Mouse (Mus musculus): ENCODE results near the gene Ctsd. TPM values are rescaled to one million over a fixed set of nuclear protein-coding genes. Genes with fewer than 3 reads are reported as not detected.

Gene Ctsd
- total RNA-seq (2014; fragmentation: Nextera tagmentation), result 102 and 133 TPM in 2 replicates
- total RNA-seq (2017), result 1,036 and 1,228 TPM in 2 replicates
- polyA plus RNA-seq (2012), result 43.0 and 64.7 TPM in 2 replicates

- TF ChIP-seq TAL1 (conservative IDR thresholded peaks at IDR 0.05; ENCODE audit: low read depth, low read length), result no peak
- TF ChIP-seq CTCF (IDR thresholded peaks at IDR 0.05; ENCODE audit: low read depth, low read length), result no peak
- TF ChIP-seq GATA1 (IDR thresholded peaks at IDR 0.05; ENCODE audit: borderline replicate concordance, low read length), result no peak
- TF ChIP-seq POLR2AphosphoS5 (IDR thresholded peaks at IDR 0.05; ENCODE audit: insufficient replicate concordance, low read depth, low read length), result no peak
- TF ChIP-seq GATA2 (IDR thresholded peaks at IDR 0.05; ENCODE audit: borderline replicate concordance, low read depth, low read length), result no peak
- Histone ChIP-seq H3K4me3 (ENCODE audit: low read depth, low read length) (peak within 1 kb of the TSS; percentile 81), H3K36me3 (replicated peaks) (peaks cover 43% of the 10 kb centered on the region), H3K27me3 (ENCODE audit: insufficient read depth, low read length) (no peaks in the 10 kb centered on the region), H3K9me3 (replicated peaks) (no peaks in the 10 kb centered on the region), H3K4me1 (ENCODE audit: insufficient read depth, low read depth, low read length) (peaks cover 92% of the 10 kb centered on the region)
- ATAC-seq (ENCODE audit: extremely low read depth, insufficient number of reproducible peaks, low FRiP score, poor library complexity, severe bottlenecking), result peak; percentile 89
- peak; percentile 90 for DNase-seq (ENCODE audit: low spot score)
Measured at GRCm38 (mm10) chr7:142387419-142388148, at the start of gene Ctsd. TSS of gene Ctsd (minus strand) at chr7:142388038.

GRCm38 (mm10) chr7:142437324-142437723 is 49.5 kb upstream of the Ctsd start:
- H3K36me3 ChIP-seq (replicated peaks), result no peaks in the 10 kb centered on the region
- ATAC-seq (ENCODE audit: extremely low read depth, insufficient number of reproducible peaks, low FRiP score, poor library complexity, severe bottlenecking), result no peak
- DNase-seq (ENCODE audit: low spot score), result no peak
- no peaks in the 10 kb centered on the region for H3K9me3 ChIP-seq (replicated peaks)
- TF ChIP-seq POLR2AphosphoS5 (IDR thresholded peaks at IDR 0.05; ENCODE audit: insufficient replicate concordance, low read depth, low read length) (no peak), TAL1 (conservative IDR thresholded peaks at IDR 0.05; ENCODE audit: low read depth, low read length) (no peak), CTCF (IDR thresholded peaks at IDR 0.05; ENCODE audit: low read depth, low read length) (peak; percentile 22; the same call in 1 of the 2 replicates), GATA2 (IDR thresholded peaks at IDR 0.05; ENCODE audit: borderline replicate concordance, low read depth, low read length) (no peak), GATA1 (IDR thresholded peaks at IDR 0.05; ENCODE audit: borderline replicate concordance, low read length) (no peak)
- peaks cover 42% of the 10 kb centered on the region for H3K4me1 ChIP-seq (ENCODE audit: insufficient read depth, low read depth, low read length)
- peaks cover 67% of the 10 kb centered on the region for H3K27me3 ChIP-seq (ENCODE audit: insufficient read depth, low read length)
- no peak overlapping the region for H3K4me3 ChIP-seq (ENCODE audit: low read depth, low read length)

- Histone ChIP-seq H3K27me3 (ENCODE audit: insufficient read depth, low read length) (peaks cover 67% of the 10 kb centered on the region), H3K4me3 (ENCODE audit: low read depth, low read length) (no peak overlapping the region), H3K9me3 (replicated peaks) (no peaks in the 10 kb centered on the region), H3K4me1 (ENCODE audit: insufficient read depth, low read depth, low read length) (peaks cover 32% of the 10 kb centered on the region), H3K36me3 (replicated peaks) (no peaks in the 10 kb centered on the region)
- DNase-seq (ENCODE audit: low spot score) (peak; percentile 83), ATAC-seq (ENCODE audit: extremely low read depth, insufficient number of reproducible peaks, low FRiP score, poor library complexity, severe bottlenecking) (peak; percentile 62; the same call in 1 of the 2 replicates)
- TF ChIP-seq POLR2AphosphoS5 (IDR thresholded peaks at IDR 0.05; ENCODE audit: insufficient replicate concordance, low read depth, low read length), result no peak
- peak; percentile 83 for TF ChIP-seq CTCF (IDR thresholded peaks at IDR 0.05; ENCODE audit: low read depth, low read length)
Measured at GRCm38 (mm10) chr7:142435524-142435923, 47.7 kb upstream of the Ctsd start.

- H3K4me3 ChIP-seq (ENCODE audit: low read depth, low read length), result no peak within 1 kb of the TSS
- TF ChIP-seq POLR2AphosphoS5 (IDR thresholded peaks at IDR 0.05; ENCODE audit: insufficient replicate concordance, low read depth, low read length), result no peak
- no peak for TF ChIP-seq GATA1 (IDR thresholded peaks at IDR 0.05; ENCODE audit: borderline replicate concordance, low read length)
- no peak for TF ChIP-seq CTCF (IDR thresholded peaks at IDR 0.05; ENCODE audit: low read depth, low read length)
- no peak for TF ChIP-seq TAL1 (conservative IDR thresholded peaks at IDR 0.05; ENCODE audit: low read depth, low read length)
- TF ChIP-seq GATA2 (IDR thresholded peaks at IDR 0.05; ENCODE audit: borderline replicate concordance, low read depth, low read length), result no peak
- H3K4me1 ChIP-seq (ENCODE audit: insufficient read depth, low read depth, low read length), result peaks cover 35% of the 10 kb centered on the region
- H3K36me3 ChIP-seq (replicated peaks), result no peaks in the 10 kb centered on the region
- peaks cover 67% of the 10 kb centered on the region for H3K27me3 ChIP-seq (ENCODE audit: insufficient read depth, low read length)
- H3K9me3 ChIP-seq (replicated peaks), result no peaks in the 10 kb centered on the region
- ATAC-seq (ENCODE audit: extremely low read depth, insufficient number of reproducible peaks, low FRiP score, poor library complexity, severe bottlenecking) (no peak), DNase-seq (ENCODE audit: low spot score) (no peak)
Measured at GRCm38 (mm10) chr7:142434137-142434865, 46.5 kb upstream of the Ctsd start, which contains the start of gene Syt8. TSS of gene Syt8 (plus strand) at chr7:142434850.

GRCm38 (mm10) chr7:142433623-142434022 is 45.8 kb upstream of the Ctsd start:
- Histone ChIP-seq H3K9me3 (replicated peaks) (no peaks in the 10 kb centered on the region), H3K4me3 (ENCODE audit: low read depth, low read length) (no peak overlapping the region), H3K36me3 (replicated peaks) (no peaks in the 10 kb centered on the region), H3K27me3 (ENCODE audit: insufficient read depth, low read length) (peaks cover 65% of the 10 kb centered on the region), H3K4me1 (ENCODE audit: insufficient read depth, low read depth, low read length) (peaks cover 35% of the 10 kb centered on the region)
- no peak for ATAC-seq (ENCODE audit: extremely low read depth, insufficient number of reproducible peaks, low FRiP score, poor library complexity, severe bottlenecking)
- TF ChIP-seq GATA1 (IDR thresholded peaks at IDR 0.05; ENCODE audit: borderline replicate concordance, low read length) (no peak), TAL1 (conservative IDR thresholded peaks at IDR 0.05; ENCODE audit: low read depth, low read length) (no peak), POLR2AphosphoS5 (IDR thresholded peaks at IDR 0.05; ENCODE audit: insufficient replicate concordance, low read depth, low read length) (no peak), GATA2 (IDR thresholded peaks at IDR 0.05; ENCODE audit: borderline replicate concordance, low read depth, low read length) (no peak), CTCF (IDR thresholded peaks at IDR 0.05; ENCODE audit: low read depth, low read length) (no peak)
- DNase-seq (ENCODE audit: low spot score), result no peak

GRCm38 (mm10) chr7:142431106-142431505 is 43.3 kb upstream of the Ctsd start:
- H3K27me3 ChIP-seq (ENCODE audit: insufficient read depth, low read length), result peaks cover 58% of the 10 kb centered on the region
- H3K9me3 ChIP-seq (replicated peaks), result no peaks in the 10 kb centered on the region
- ATAC-seq (ENCODE audit: extremely low read depth, insufficient number of reproducible peaks, low FRiP score, poor library complexity, severe bottlenecking) (no peak), DNase-seq (ENCODE audit: low spot score) (no peak)
- no peaks in the 10 kb centered on the region for H3K36me3 ChIP-seq (replicated peaks)
- peaks cover 35% of the 10 kb centered on the region for H3K4me1 ChIP-seq (ENCODE audit: insufficient read depth, low read depth, low read length)
- no peak overlapping the region for H3K4me3 ChIP-seq (ENCODE audit: low read depth, low read length)
- no peak for TF ChIP-seq TAL1 (conservative IDR thresholded peaks at IDR 0.05; ENCODE audit: low read depth, low read length)
